Mouse (Mus musculus) midbrain, embryonic 12.5 days (tissue): Measurements from ENCODE around the gene Lpcat3. TPM values are rescaled to one million over a fixed set of nuclear protein-coding genes. Genes with fewer than 3 reads are reported as not detected.
A peak's percentile ranks its signal among the peaks of the same experiment; 100 is the strongest.
"Not testable (repeated sequence)": the region's sequence is repeated elsewhere in the genome, so short reads cannot be mapped to it uniquely, and the experiment has no call there.

Source experiments
- ATAC-seq: fragments of 200-750 bp; cut with Nextera tagmentation; 2 replicates; pipeline ENCODE4 v1.8.0; 2017; ENCODE audit warnings: low read depth, moderate TSS enrichment, moderate library complexity; ENCODE audit not compliant: low FRiP score
- H3K27ac ChIP-seq: fragments of 300-500 bp; sonication (generic); replicated peaks from 2 replicates; pipeline ENCODE4 v1.5.1; 2016; ENCODE audit warnings: mild to moderate bottlenecking
- H3K27me3 ChIP-seq: fragments of 300-500 bp; sonication (generic); 2 replicates; pipeline ENCODE4 v1.6.1; 2016; ENCODE audit warnings: mild to moderate bottlenecking
- H3K36me3 ChIP-seq: fragments of 300-500 bp; sonication (generic); 2 replicates; pipeline ENCODE4 v1.6.1; 2016
- H3K4me1 ChIP-seq: fragments of 300-500 bp; sonication (generic); 2 replicates; pipeline ENCODE4 v1.6.1; 2016
- H3K4me2 ChIP-seq: fragments of 300-500 bp; sonication (generic); replicated peaks from 2 replicates; pipeline ENCODE4 v1.6.1; 2016; ENCODE audit warnings: mild to moderate bottlenecking, moderate library complexity
- H3K4me3 ChIP-seq: fragments of 300-500 bp; sonication (generic); 2 replicates; pipeline ENCODE4 v1.5.1; 2016; ENCODE audit warnings: mild to moderate bottlenecking
- H3K9ac ChIP-seq: fragments of 300-500 bp; sonication (generic); replicated peaks from 2 replicates; pipeline ENCODE4 v1.6.1; 2016; ENCODE audit warnings: mild to moderate bottlenecking, moderate library complexity
- H3K9me3 ChIP-seq: fragments of 300-500 bp; sonication (generic); 2 replicates; pipeline ENCODE4 v1.6.1; 2016; ENCODE audit warnings: mild to moderate bottlenecking
- WGBS: fragments of 180-500 bp; shearing (Covaris S2); methylation state at CpG from one replicate; pipeline ENCODE4 v1.1.7; 2016; 5-methylcytosine and 5-hydroxymethylcytosine counted together
- polyA plus RNA-seq: library from polyadenylated mRNA; unstranded; fragments of >200 nt; fragmentation: Nextera tagmentation; extraction: Ambion mirVana; gene quantifications from 2 replicates; pipeline ENCODE4 v1.2.1, GENCODE M21; 2016

Gene Lpcat3
- 37.5 and 37.9 TPM in 2 replicates for polyA plus RNA-seq

GRCm38 (mm10) chr6:124662477-124663423 is at the start of gene Lpcat3:
Gene Lpcat3 (plus strand): TSS chr6:124663027.
- H3K27ac ChIP-seq, result peak within 1 kb of the TSS; percentile 70
- H3K4me3 ChIP-seq, result peak within 1 kb of the TSS; percentile 64
- peak; percentile 98 for ATAC-seq
- H3K36me3 ChIP-seq, result no peaks in the 10 kb centered on the region
- WGBS, result under 1% methylated on average over 84 of the region's 87 CpGs
- peaks cover 5% of the 10 kb centered on the region for H3K4me1 ChIP-seq
- H3K4me2 ChIP-seq, result peak within 1 kb of the TSS; percentile 58
- peak within 1 kb of the TSS; percentile 60 for H3K9ac ChIP-seq
- H3K27me3 ChIP-seq, result no peaks in the 10 kb centered on the region
- no peaks in the 10 kb centered on the region for H3K9me3 ChIP-seq

- Histone ChIP-seq H3K4me3 (no peak overlapping the region), H3K4me2 (no peak overlapping the region), H3K27me3 (no peaks in the 10 kb centered on the region), H3K36me3 (no peaks in the 10 kb centered on the region), H3K9ac (no peak overlapping the region), H3K27ac (no peak overlapping the region), H3K4me1 (no peaks in the 10 kb centered on the region), H3K9me3 (no peaks in the 10 kb centered on the region)
- no peak for ATAC-seq
- 89% methylated on average over 13 of the region's 13 CpGs for WGBS
These were observed 37.2 kb upstream of the Lpcat3 start for GRCm38 (mm10) chr6:124625612-124626011.

- H3K9me3 ChIP-seq, ATAC-seq: not testable (repeated sequence)
These were observed 36.6 kb upstream of the Lpcat3 start for GRCm38 (mm10) chr6:124626184-124626583.

GRCm38 (mm10) chr6:124630763-124631162 is 32.1 kb upstream of the Lpcat3 start:
- H3K4me1 ChIP-seq, result no peaks in the 10 kb centered on the region
- H3K36me3 ChIP-seq, result no peaks in the 10 kb centered on the region
- H3K4me2 ChIP-seq, result no peak overlapping the region
- ATAC-seq, result no peak
- no peak overlapping the region for H3K27ac ChIP-seq
- H3K4me3 ChIP-seq, result no peak overlapping the region
- 83% methylated on average over 4 of the region's 4 CpGs for WGBS
- H3K27me3 ChIP-seq, result no peaks in the 10 kb centered on the region
- no peaks in the 10 kb centered on the region for H3K9me3 ChIP-seq
- H3K9ac ChIP-seq, result no peak overlapping the region

More at GRCm38 (mm10) chr6:124626184-124626583, 36.6 kb upstream of the Lpcat3 start:
- not testable (repeated sequence) for H3K9ac ChIP-seq, H3K4me3 ChIP-seq, H3K4me1 ChIP-seq, H3K27ac ChIP-seq, H3K36me3 ChIP-seq, H3K27me3 ChIP-seq, H3K4me2 ChIP-seq
- WGBS, result 45% methylated on average over 1 of the region's 1 CpGs

DNA sequence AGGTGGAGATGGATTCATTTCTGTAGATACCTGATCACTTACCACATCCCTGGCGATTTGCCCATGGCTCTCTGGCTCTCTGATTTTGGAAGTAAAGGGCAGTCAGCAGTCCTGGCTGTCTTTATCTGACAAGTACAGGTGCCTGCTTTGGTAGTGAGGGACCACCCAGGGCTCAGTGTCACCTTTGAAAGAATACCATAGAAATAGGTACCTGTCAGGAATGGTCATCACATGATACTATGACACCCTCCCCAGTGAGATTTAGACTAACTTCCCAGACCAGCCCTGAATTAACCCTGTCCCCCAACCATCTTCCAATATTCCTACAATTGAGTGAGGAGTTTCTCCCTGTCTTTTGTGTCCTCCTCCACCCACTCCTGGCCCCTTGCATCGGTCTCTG is 26.8 kb upstream of the Lpcat3 start, which contains the start of gene C1s2:
Gene C1s2, minus strand, starts transcription at position 101 of the 400 bp plus-strand sequence.
- H3K27ac ChIP-seq, H3K4me3 ChIP-seq, H3K4me1 ChIP-seq, H3K4me2 ChIP-seq, H3K9me3 ChIP-seq, ATAC-seq, H3K27me3 ChIP-seq, H3K36me3 ChIP-seq, H3K9ac ChIP-seq: not testable (repeated sequence)
- 74% methylated on average over 2 of the region's 2 CpGs for WGBS

DNA sequence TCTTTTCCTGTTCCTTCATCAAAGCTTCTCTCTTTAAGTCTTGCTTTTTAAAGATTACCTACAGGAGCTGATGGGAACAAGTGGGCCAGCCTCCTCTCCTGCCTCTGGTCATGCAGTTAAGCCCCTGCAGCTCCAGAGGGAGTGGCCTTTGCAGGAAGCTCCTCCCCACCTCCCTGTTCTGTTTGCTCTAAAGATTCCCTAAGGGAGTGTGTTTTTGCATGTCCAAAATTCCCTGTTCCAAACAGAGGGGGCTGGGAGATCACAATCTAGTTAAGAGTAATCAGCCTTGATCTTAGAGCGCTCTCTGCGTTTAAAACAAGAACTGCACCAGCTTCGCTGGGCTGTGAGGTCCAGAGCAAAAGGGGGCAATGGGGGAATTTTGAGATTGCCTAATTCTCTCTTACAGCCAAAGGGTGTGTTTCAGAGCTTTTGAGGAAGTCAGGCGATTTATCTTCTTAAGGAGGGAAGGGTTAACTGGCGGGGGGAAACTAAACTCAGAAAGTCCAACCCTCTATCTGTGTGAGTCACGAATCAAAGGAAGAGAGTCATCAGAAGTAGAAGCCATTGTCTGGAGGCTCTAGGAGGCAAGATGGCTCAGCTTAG is 25.9 kb upstream of the Lpcat3 start:
- H3K4me1 ChIP-seq, H3K4me2 ChIP-seq, H3K36me3 ChIP-seq, ATAC-seq, H3K27ac ChIP-seq, H3K4me3 ChIP-seq, H3K27me3 ChIP-seq, H3K9me3 ChIP-seq, H3K9ac ChIP-seq: not testable (repeated sequence)
- 45% methylated on average over 6 of the region's 6 CpGs for WGBS

DNA sequence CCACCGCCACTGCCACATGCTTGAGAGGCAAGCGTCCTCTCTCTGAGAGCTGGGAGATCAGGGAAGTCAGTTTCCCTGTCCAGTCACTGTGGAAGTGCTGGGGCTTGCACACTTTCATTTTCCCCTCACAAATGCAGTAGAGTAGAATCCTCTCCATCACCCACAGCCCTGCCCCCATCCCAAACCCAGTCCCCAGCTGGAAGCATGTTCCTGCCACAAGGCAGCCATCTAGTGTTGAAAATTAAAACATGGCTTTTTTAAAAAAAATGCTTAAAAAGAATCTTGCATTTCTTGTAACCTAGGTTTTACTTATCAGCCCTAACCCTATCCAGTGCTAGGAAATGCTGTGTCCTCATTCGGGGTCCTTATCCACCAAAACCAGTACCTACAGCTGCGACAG is 22.8 kb upstream of the Lpcat3 start:
- no peaks in the 10 kb centered on the region for H3K27me3 ChIP-seq
- no peak for ATAC-seq
- H3K4me1 ChIP-seq, result no peaks in the 10 kb centered on the region
- H3K9me3 ChIP-seq, result no peaks in the 10 kb centered on the region
- H3K4me3 ChIP-seq, result no peak overlapping the region
- no peak overlapping the region for H3K4me2 ChIP-seq
- no peak overlapping the region for H3K27ac ChIP-seq
- H3K9ac ChIP-seq, result no peak overlapping the region
- WGBS, result 91% methylated on average over 4 of the region's 4 CpGs
- no peaks in the 10 kb centered on the region for H3K36me3 ChIP-seq

- Histone ChIP-seq H3K27me3 (no peaks in the 10 kb centered on the region), H3K4me1 (no peaks in the 10 kb centered on the region), H3K9me3 (no peaks in the 10 kb centered on the region), H3K4me2 (no peak overlapping the region), H3K36me3 (no peaks in the 10 kb centered on the region), H3K4me3 (no peak overlapping the region), H3K9ac (no peak overlapping the region), H3K27ac (no peak overlapping the region)
- WGBS, result 48% methylated on average over 8 of the region's 8 CpGs
- ATAC-seq, result no peak
These were observed 21.8 kb upstream of the Lpcat3 start for GRCm38 (mm10) chr6:124640997-124641396.

GRCm38 (mm10) chr6:124646394-124646793 is 16.4 kb upstream of the Lpcat3 start:
- H3K4me3 ChIP-seq, result no peak overlapping the region
- ATAC-seq, result no peak
- WGBS, result 76% methylated on average over 1 of the region's 1 CpGs

GRCm38 (mm10) chr6:124655893-124656292 is 6.9 kb upstream of the Lpcat3 start:
- no peaks in the 10 kb centered on the region for H3K36me3 ChIP-seq
- no peak overlapping the region for H3K4me3 ChIP-seq
- H3K9me3 ChIP-seq, result peaks cover 9% of the 10 kb centered on the region
- 82% methylated on average over 6 of the region's 6 CpGs for WGBS
- no peaks in the 10 kb centered on the region for H3K4me1 ChIP-seq
- H3K4me2 ChIP-seq, result no peak overlapping the region
- H3K27ac ChIP-seq, result no peak overlapping the region
- no peak for ATAC-seq
- no peak overlapping the region for H3K9ac ChIP-seq
- no peaks in the 10 kb centered on the region for H3K27me3 ChIP-seq

More at GRCm38 (mm10) chr6:124646394-124646793, 16.4 kb upstream of the Lpcat3 start:
- no peak overlapping the region for H3K9ac ChIP-seq
- H3K4me2 ChIP-seq, result no peak overlapping the region
- H3K9me3 ChIP-seq, result no peaks in the 10 kb centered on the region
- no peak overlapping the region for H3K27ac ChIP-seq
- H3K4me1 ChIP-seq, result no peaks in the 10 kb centered on the region
- H3K36me3 ChIP-seq, result no peaks in the 10 kb centered on the region
- H3K27me3 ChIP-seq, result no peaks in the 10 kb centered on the region

DNA sequence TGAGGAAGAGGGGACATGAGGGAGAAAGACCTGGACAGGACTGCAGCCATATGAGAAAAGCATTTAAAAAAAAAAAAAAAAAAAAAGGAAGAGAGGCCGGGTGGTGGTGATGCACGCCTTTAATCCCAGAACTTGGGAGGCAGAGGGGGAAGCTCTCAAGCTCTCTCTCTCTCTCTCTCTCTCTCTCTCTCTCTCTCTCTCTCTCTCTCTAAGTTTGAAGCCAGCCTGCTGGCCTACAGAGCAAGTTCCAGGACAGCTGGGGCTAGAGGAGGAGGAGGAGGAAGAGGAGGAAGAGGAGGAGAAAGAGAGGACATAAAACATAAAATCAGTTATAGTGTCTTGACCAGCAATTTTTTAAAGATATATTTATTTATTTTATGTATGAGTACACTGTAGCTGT is 4.8 kb upstream of the Lpcat3 start:
- H3K9ac ChIP-seq, result no peak overlapping the region
- no peaks in the 10 kb centered on the region for H3K4me1 ChIP-seq
- H3K27me3 ChIP-seq, result no peaks in the 10 kb centered on the region
- H3K36me3 ChIP-seq, result no peaks in the 10 kb centered on the region
- 77% methylated on average over 2 of the region's 2 CpGs for WGBS
- H3K9me3 ChIP-seq, result peaks cover 7% of the 10 kb centered on the region
- no peak overlapping the region for H3K4me2 ChIP-seq
- H3K27ac ChIP-seq, result no peak overlapping the region
- ATAC-seq, result no peak
- no peak overlapping the region for H3K4me3 ChIP-seq

GRCm38 (mm10) chr6:124661156-124661806 is 1.5 kb upstream of the Lpcat3 start:
- H3K36me3 ChIP-seq, result no peaks in the 10 kb centered on the region

More at GRCm38 (mm10) chr6:124661156-124661806, 1.5 kb upstream of the Lpcat3 start:
- H3K4me2 ChIP-seq, result no peak overlapping the region
- WGBS, result 94% methylated on average over 4 of the region's 4 CpGs
- no peak overlapping the region for H3K4me3 ChIP-seq
- no peak for ATAC-seq
- H3K4me1 ChIP-seq, result peaks cover 5% of the 10 kb centered on the region
- H3K27me3 ChIP-seq, result no peaks in the 10 kb centered on the region
- no peak overlapping the region for H3K27ac ChIP-seq
- H3K9ac ChIP-seq, result no peak overlapping the region
- no peaks in the 10 kb centered on the region for H3K9me3 ChIP-seq
